Mouse (Mus musculus): ENCODE measurements around the gene Galnt6. TPM values are rescaled to one million over a fixed set of nuclear protein-coding genes. Genes with fewer than 3 reads are reported as not detected.

Galnt6 gene
- polyA plus RNA-seq, 1 experiment from 2014 or later = 1.3 TPM

- DNase-seq (ENCODE audit: low spot score) = no peak
- no peak overlapping the region for H3K9ac ChIP-seq (ENCODE audit: low read depth, low read length)
- H3K4me2 ChIP-seq (ENCODE audit: low read length) = no peak overlapping the region
- H3K9me3 ChIP-seq (replicated peaks; ENCODE audit: low read length) = no peaks in the 10 kb centered on the region
- 80% methylated on average over 11 of the region's 11 CpGs for WGBS
- H3K27ac ChIP-seq = no peak overlapping the region
- TF ChIP-seq CTCF (IDR thresholded peaks at IDR 0.05; ENCODE audit: low read depth) = no peak
- no peak for ATAC-seq (replicated peaks; ENCODE audit: low FRiP score, low read depth)
- peaks cover 12% of the 10 kb centered on the region; the same call in 1 of the 2 replicates for H3K4me1 ChIP-seq (replicated peaks; ENCODE audit: insufficient read depth, low read length)
- no peaks in the 10 kb centered on the region for H3K36me3 ChIP-seq (ENCODE audit: insufficient read depth, low read length)
- peaks cover 41% of the 10 kb centered on the region for H3K27me3 ChIP-seq (ENCODE audit: insufficient read depth, low read length)
- no peak overlapping the region for H3K4me3 ChIP-seq (replicated peaks; ENCODE audit: low read depth, low read length)
Observed at GRCm38 (mm10) chr15:100727834-100728233, 1.3 kb downstream of the Galnt6 start.

- DNase-seq (ENCODE audit: low spot score) (no peak), ATAC-seq (replicated peaks; ENCODE audit: low FRiP score, low read depth) (no peak)
- Histone ChIP-seq H3K27ac (no peak overlapping the region), H3K4me3 (replicated peaks; ENCODE audit: low read depth, low read length) (no peak overlapping the region), H3K9me3 (replicated peaks; ENCODE audit: low read length) (no peaks in the 10 kb centered on the region), H3K27me3 (ENCODE audit: insufficient read depth, low read length) (peaks cover 41% of the 10 kb centered on the region), H3K4me2 (ENCODE audit: low read length) (no peak overlapping the region), H3K9ac (ENCODE audit: low read depth, low read length) (no peak overlapping the region), H3K4me1 (replicated peaks; ENCODE audit: insufficient read depth, low read length) (peaks cover 12% of the 10 kb centered on the region; the same call in 1 of the 2 replicates), H3K36me3 (ENCODE audit: insufficient read depth, low read length) (no peaks in the 10 kb centered on the region)
- WGBS = 88% methylated on average over 11 of the region's 11 CpGs
- no peak for TF ChIP-seq CTCF (IDR thresholded peaks at IDR 0.05; ENCODE audit: low read depth)
Observed at GRCm38 (mm10) chr15:100726721-100727120, 2.5 kb downstream of the Galnt6 start.

GRCm38 (mm10) chr15:100723505-100723904 lies 5.7 kb downstream of the Galnt6 start:
- Histone ChIP-seq H3K4me1 (replicated peaks; ENCODE audit: insufficient read depth, low read length) (no peaks in the 10 kb centered on the region), H3K36me3 (ENCODE audit: insufficient read depth, low read length) (no peaks in the 10 kb centered on the region), H3K9ac (ENCODE audit: low read depth, low read length) (no peak overlapping the region), H3K4me3 (replicated peaks; ENCODE audit: low read depth, low read length) (no peak overlapping the region), H3K4me2 (ENCODE audit: low read length) (no peak overlapping the region), H3K9me3 (replicated peaks; ENCODE audit: low read length) (no peaks in the 10 kb centered on the region), H3K27ac (no peak overlapping the region), H3K27me3 (ENCODE audit: insufficient read depth, low read length) (peaks cover 19% of the 10 kb centered on the region; the same call in 1 of the 2 replicates)
- no peak for TF ChIP-seq CTCF (IDR thresholded peaks at IDR 0.05; ENCODE audit: low read depth)
- DNase-seq (ENCODE audit: low spot score) (peak; percentile 87), ATAC-seq (replicated peaks; ENCODE audit: low FRiP score, low read depth) (no peak; the same call in 1 of the 2 replicates)
- 12% methylated on average over 14 of the region's 14 CpGs for WGBS

GRCm38 (mm10) chr15:100722564-100722963 lies 6.6 kb downstream of the Galnt6 start:
- no peak for TF ChIP-seq CTCF (IDR thresholded peaks at IDR 0.05; ENCODE audit: low read depth)
- Histone ChIP-seq H3K36me3 (ENCODE audit: insufficient read depth, low read length) (no peaks in the 10 kb centered on the region), H3K4me3 (replicated peaks; ENCODE audit: low read depth, low read length) (no peak overlapping the region), H3K4me1 (replicated peaks; ENCODE audit: insufficient read depth, low read length) (no peaks in the 10 kb centered on the region), H3K4me2 (ENCODE audit: low read length) (no peak overlapping the region), H3K27ac (no peak overlapping the region), H3K9ac (ENCODE audit: low read depth, low read length) (no peak overlapping the region), H3K27me3 (ENCODE audit: insufficient read depth, low read length) (0 out of 2 replicates have a peak, but pooled peaks cover 12% of the 10 kb centered on the region), H3K9me3 (replicated peaks; ENCODE audit: low read length) (no peaks in the 10 kb centered on the region)
- WGBS = 72% methylated on average over 6 of the region's 6 CpGs
- ATAC-seq (replicated peaks; ENCODE audit: low FRiP score, low read depth) (no peak), DNase-seq (ENCODE audit: low spot score) (no peak)

GRCm38 (mm10) chr15:100722026-100722425 lies 7.2 kb downstream of the Galnt6 start:
- no peak for ATAC-seq (replicated peaks; ENCODE audit: low FRiP score, low read depth)
- Histone ChIP-seq H3K27me3 (ENCODE audit: insufficient read depth, low read length) (0 out of 2 replicates have a peak, but pooled peaks cover 6% of the 10 kb centered on the region), H3K36me3 (ENCODE audit: insufficient read depth, low read length) (no peaks in the 10 kb centered on the region), H3K4me1 (replicated peaks; ENCODE audit: insufficient read depth, low read length) (no peaks in the 10 kb centered on the region), H3K9ac (ENCODE audit: low read depth, low read length) (no peak overlapping the region), H3K27ac (no peak overlapping the region), H3K9me3 (replicated peaks; ENCODE audit: low read length) (no peaks in the 10 kb centered on the region), H3K4me3 (replicated peaks; ENCODE audit: low read depth, low read length) (no peak overlapping the region), H3K4me2 (ENCODE audit: low read length) (no peak overlapping the region)
- 53% methylated on average over 4 of the region's 4 CpGs for WGBS
- TF ChIP-seq CTCF (IDR thresholded peaks at IDR 0.05; ENCODE audit: low read depth) = no peak
- DNase-seq (ENCODE audit: low spot score) = no peak

- Histone ChIP-seq H3K9ac (ENCODE audit: low read depth, low read length) (no peak overlapping the region), H3K4me3 (replicated peaks; ENCODE audit: low read depth, low read length) (no peak overlapping the region), H3K27me3 (ENCODE audit: insufficient read depth, low read length) (0 out of 2 replicates have a peak, but pooled peaks cover 5% of the 10 kb centered on the region), H3K4me2 (ENCODE audit: low read length) (no peak overlapping the region), H3K27ac (no peak overlapping the region), H3K4me1 (replicated peaks; ENCODE audit: insufficient read depth, low read length) (no peaks in the 10 kb centered on the region), H3K36me3 (ENCODE audit: insufficient read depth, low read length) (no peaks in the 10 kb centered on the region), H3K9me3 (replicated peaks; ENCODE audit: low read length) (no peaks in the 10 kb centered on the region)
- no peak for DNase-seq (ENCODE audit: low spot score)
- WGBS = 84% methylated on average over 5 of the region's 5 CpGs
- TF ChIP-seq CTCF (IDR thresholded peaks at IDR 0.05; ENCODE audit: low read depth) = no peak
- ATAC-seq (replicated peaks; ENCODE audit: low FRiP score, low read depth) = no peak
Observed at GRCm38 (mm10) chr15:100721445-100721844, 7.7 kb downstream of the Galnt6 start.

DNA sequence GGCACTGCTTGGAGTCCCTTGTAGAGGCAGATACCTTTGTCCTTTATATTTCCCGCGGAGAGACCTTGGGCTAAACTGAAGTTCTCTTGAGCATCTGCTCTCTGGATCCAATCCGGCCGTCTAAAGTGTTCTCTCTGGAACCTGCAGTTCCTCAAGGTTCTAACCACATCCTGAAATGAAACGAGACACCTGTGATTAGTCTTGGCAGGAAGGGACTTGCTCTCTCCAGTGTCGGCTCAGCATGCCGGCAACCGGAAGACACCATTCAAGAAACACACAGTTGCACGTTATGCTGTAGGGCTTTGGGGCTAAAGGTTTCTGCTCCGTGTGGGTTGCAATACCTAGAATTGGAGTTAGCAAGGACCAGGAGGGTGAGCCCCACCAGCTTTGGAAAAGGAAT lies 9.1 kb downstream of the Galnt6 start:
- no peak for DNase-seq (ENCODE audit: low spot score)

More for the DNA sequence above, 9.1 kb downstream of the Galnt6 start:
- Histone ChIP-seq H3K27ac (no peak overlapping the region), H3K9me3 (replicated peaks; ENCODE audit: low read length) (no peaks in the 10 kb centered on the region), H3K4me1 (replicated peaks; ENCODE audit: insufficient read depth, low read length) (no peaks in the 10 kb centered on the region), H3K27me3 (ENCODE audit: insufficient read depth, low read length) (no peaks in the 10 kb centered on the region), H3K4me2 (ENCODE audit: low read length) (no peak overlapping the region), H3K36me3 (ENCODE audit: insufficient read depth, low read length) (no peaks in the 10 kb centered on the region), H3K9ac (ENCODE audit: low read depth, low read length) (no peak overlapping the region), H3K4me3 (replicated peaks; ENCODE audit: low read depth, low read length) (no peak overlapping the region)
- 66% methylated on average over 10 of the region's 10 CpGs for WGBS
- ATAC-seq (replicated peaks; ENCODE audit: low FRiP score, low read depth) = no peak
- TF ChIP-seq CTCF (IDR thresholded peaks at IDR 0.05; ENCODE audit: low read depth) = no peak

Data from kidney, postnatal 0 days (tissue).